Mouse (Mus musculus) myocyte (in vitro differentiated cells): ENCODE results near the gene Gm17387.

Source experiments
- MAX ChIP-seq: IDR thresholded peaks from one replicate; pipeline ENCODE4 v1.6.1; 2011; ENCODE audit warnings: low read depth, mild to moderate bottlenecking, control low read depth
- MYOD1 ChIP-seq, 3 experiments: IDR thresholded peaks; one replicate each; pipeline ENCODE4 v1.6.1; 2011; ENCODE audit warnings: control low read depth in 2 of 3, low read depth in 2 of 3, mild to moderate bottlenecking in 2 of 3, moderate library complexity in 1 of 3; ENCODE audit not compliant: insufficient read length in 2 of 3, control insufficient read depth in 1 of 3
- MYOG ChIP-seq, 3 experiments: IDR thresholded peaks; one replicate each; pipeline ENCODE4 v1.6.1; 2011; ENCODE audit warnings: control low read depth in 2 of 3, low read depth in 2 of 3, mild to moderate bottlenecking in 2 of 3; ENCODE audit not compliant: insufficient read length in 2 of 3, control insufficient read depth in 1 of 3, insufficient read depth in 1 of 3
- POLR2A ChIP-seq: IDR thresholded peaks from one replicate; pipeline ENCODE4 v1.6.1; 2011; ENCODE audit warnings: low read depth, mild to moderate bottlenecking, control low read depth, moderate library complexity; ENCODE audit not compliant: insufficient read length
- POLR2AphosphoS2 ChIP-seq: IDR thresholded peaks from one replicate; pipeline ENCODE4 v1.6.1; 2011; ENCODE audit warnings: low read depth, control low read depth; ENCODE audit not compliant: insufficient read length

GRCm38 (mm10) chr7:141039386-141040107 is 10.6 kb downstream of the Gm17387 start:
- TF ChIP-seq POLR2A (no peak), MYOG (IDR thresholded peaks at IDR 0.05; ENCODE audit: control insufficient read depth in 1 of 3, insufficient read depth in 1 of 3, insufficient read length in 2 of 3, low read depth in 2 of 3) (no peak), MYOD1 (IDR thresholded peaks at IDR 0.05; ENCODE audit: control insufficient read depth in 1 of 3, insufficient read length in 2 of 3, low read depth in 2 of 3) (no peak), MAX (no peak), POLR2AphosphoS2 (no peak)
